Mouse (Mus musculus) layer of hippocampus, postnatal 25 days (tissue): ENCODE results near the gene Btbd7. TPM values are rescaled to one million over a fixed set of nuclear protein-coding genes. Genes with fewer than 3 reads are reported as not detected.

Experiments
- DNase-seq, 2 experiments: peaks; one replicate each; pipeline ENCODE4 v3.0.0; 2022; ENCODE audit warnings: mixed read lengths in 2 of 2, low spot score in 1 of 2; ENCODE audit errors: extremely low spot score in 1 of 2
- total RNA-seq, 2 experiments: library from RNA; stranded (reverse); gene quantifications; 2 replicates each; pipeline ENCODE4 v1.2.3; 2021

Btbd7 gene
- total RNA-seq, 2 experiments from 2014 or later: 16.3 to 19.2 TPM

DNA sequence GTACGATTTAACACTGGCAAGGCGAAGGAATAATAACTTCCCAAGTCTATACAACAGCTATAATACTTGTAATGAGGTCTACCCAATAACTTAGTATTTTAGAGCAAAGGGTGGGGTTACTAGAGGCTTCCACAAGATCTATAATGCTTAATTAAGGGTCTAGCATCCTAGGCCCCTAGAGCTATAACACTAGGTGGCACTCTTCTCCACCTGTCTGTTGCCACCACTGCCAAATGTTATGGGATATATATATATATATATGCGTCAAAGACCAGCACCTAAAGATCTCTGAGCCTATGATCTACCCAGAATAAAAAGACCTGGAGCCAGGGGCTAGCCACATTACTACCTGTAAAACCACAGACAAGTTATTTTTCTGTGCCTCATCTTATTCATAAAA, 138.0 kb downstream of the Btbd7 start:
- DNase-seq: no peak

GRCm38 (mm10) chr12:102739096-102739495, 139.2 kb downstream of the Btbd7 start:
- no peak for DNase-seq

- peak in 1 of 2 experiments; percentile 48 for DNase-seq
Observed at GRCm38 (mm10) chr12:102733381-102733780, 144.9 kb downstream of the Btbd7 start.

- peak in 1 of 2 experiments; percentile 33 for DNase-seq
Observed at GRCm38 (mm10) chr12:102730798-102731619, 147.3 kb downstream of the Btbd7 start.

Other genes with a start within 250 kb of the Btbd7 start
- gene Itpk1, start 173.5 kb downstream of the Btbd7 start, total RNA-seq: 10 to 100 TPM; 56.4 to 66.2 TPM
- 10 to 100 TPM; 25.2 to 26.3 TPM for gene Moap1, start 134.8 kb downstream of the Btbd7 start, total RNA-seq
- gene Tmem251, start 134.7 kb downstream of the Btbd7 start, total RNA-seq: 1 to 10 TPM; 4.8 to 5.4 TPM
- gene Gm28051, start 120.7 kb downstream of the Btbd7 start, total RNA-seq: not detected
- gene Gon7, start 120.7 kb downstream of the Btbd7 start, total RNA-seq: 10 to 100 TPM; 13.6 to 15.7 TPM
- gene Ubr7, start 120.5 kb downstream of the Btbd7 start, total RNA-seq: 10 to 100 TPM; 31.0 to 33.6 TPM
- 10 to 100 TPM; 16.3 to 19.3 TPM for gene Gm20604, start 119.8 kb downstream of the Btbd7 start, total RNA-seq
- not detected for gene Cox8c, start 20.8 kb upstream of the Btbd7 start, total RNA-seq
- gene Unc79, start 70.4 kb upstream of the Btbd7 start, total RNA-seq: 10 to 100 TPM; 46.3 to 54.5 TPM